Mouse (Mus musculus) MEL (cell line): ENCODE data around the gene Naaa. TPM values are rescaled to one million over a fixed set of nuclear protein-coding genes. Genes with fewer than 3 reads are reported as not detected.

ENCODE experiments used
- DNase-seq: peaks from one replicate; pipeline ENCODE4 v3.0.0; 2011; ENCODE audit warnings: low read depth, low spot score
- H3K27ac ChIP-seq: 2 replicates; pipeline ENCODE4 v1.5.1; 2012; ENCODE audit warnings: low read depth, mild to moderate bottlenecking, control low read depth, low read length, moderate library complexity; ENCODE audit not compliant: control insufficient read depth
- H3K27me3 ChIP-seq, 2 experiments: fragments of 150-350 bp in 1 of 2; sonication (generic) in 1 of 2; 2 replicates each; pipeline ENCODE4 v1.6.1; 2012; ENCODE audit warnings: low read length in 2 of 2, mild to moderate bottlenecking in 2 of 2, improper control_type of control experiment in 1 of 2, moderate library complexity in 1 of 2; ENCODE audit not compliant: insufficient read depth in 2 of 2, control insufficient read depth in 1 of 2
- H3K36me3 ChIP-seq, 2 experiments: 2 replicates each; pipeline ENCODE4 v1.6.1; 2012 to 2014; ENCODE audit warnings: low read length in 2 of 2, improper control_type of control experiment in 1 of 2, inconsistent platforms in 1 of 2, mild to moderate bottlenecking in 1 of 2; ENCODE audit not compliant: insufficient read depth in 2 of 2, control insufficient read depth in 1 of 2
- H3K4me1 ChIP-seq, 2 experiments: fragments of 150-350 bp in 1 of 2; sonication (generic) in 1 of 2; 2 replicates each; pipeline ENCODE4 v1.6.1; 2012; ENCODE audit warnings: low read length in 2 of 2, improper control_type of control experiment in 1 of 2, mild to moderate bottlenecking in 1 of 2; ENCODE audit not compliant: insufficient read depth in 2 of 2, control insufficient read depth in 1 of 2
- H3K4me3 ChIP-seq, 2 experiments: fragments of 150-350 bp in 1 of 2; sonication (generic) in 1 of 2; 2 replicates each; pipeline ENCODE4 v1.5.1; 2012; ENCODE audit warnings: low read depth in 2 of 2, low read length in 2 of 2, mild to moderate bottlenecking in 2 of 2, moderate library complexity in 2 of 2, control low read depth in 1 of 2, improper control_type of control experiment in 1 of 2; ENCODE audit not compliant: control insufficient read depth in 1 of 2, insufficient read depth in 1 of 2
- H3K79me2 ChIP-seq: 2 replicates; pipeline ENCODE4 v1.6.1; 2012; ENCODE audit warnings: mild to moderate bottlenecking, low read length, moderate library complexity; ENCODE audit not compliant: control insufficient read depth, poor library complexity, insufficient read depth
- H3K9ac ChIP-seq: 2 replicates; pipeline ENCODE4 v1.6.1; 2012; ENCODE audit warnings: low read depth, mild to moderate bottlenecking, control low read depth, low read length, moderate library complexity; ENCODE audit not compliant: control insufficient read depth, poor library complexity, severe bottlenecking
- H3K9me3 ChIP-seq: fragments of 150-350 bp; sonication (generic); replicated peaks from 2 replicates; pipeline ENCODE4 v1.6.1; 2012; ENCODE audit warnings: mild to moderate bottlenecking, low read length, improper control_type of control experiment, moderate library complexity; ENCODE audit not compliant: insufficient read depth
- BHLHE40 ChIP-seq: IDR thresholded peaks from 2 replicates; pipeline ENCODE4 v1.6.1; 2012; ENCODE audit warnings: low read depth, mild to moderate bottlenecking, inconsistent platforms, low read length, improper control_type of control experiment, borderline replicate concordance
- CHD2 ChIP-seq: IDR thresholded peaks from 2 replicates; pipeline ENCODE4 v1.6.1; 2011; ENCODE audit warnings: low read length, improper control_type of control experiment
- ELF1 ChIP-seq: IDR thresholded peaks from 2 replicates; pipeline ENCODE4 v1.6.1; 2014; ENCODE audit warnings: low read depth, mild to moderate bottlenecking, inconsistent platforms, low read length, improper control_type of control experiment, moderate library complexity
- ETS1 ChIP-seq: IDR thresholded peaks from 2 replicates; pipeline ENCODE4 v1.6.1; 2012; ENCODE audit warnings: low read depth, mild to moderate bottlenecking, inconsistent platforms, low read length, improper control_type of control experiment, moderate library complexity
- GABPA ChIP-seq: IDR thresholded peaks from 2 replicates; pipeline ENCODE4 v1.6.1; 2012; ENCODE audit warnings: low read depth, mild to moderate bottlenecking, inconsistent platforms, low read length, improper control_type of control experiment, moderate library complexity
- GATA1 ChIP-seq: IDR thresholded peaks from 2 replicates; pipeline ENCODE4 v1.6.1; 2011; ENCODE audit warnings: low read depth, low read length, improper control_type of control experiment
- JUND ChIP-seq: IDR thresholded peaks from 2 replicates; pipeline ENCODE4 v1.6.1; 2011; ENCODE audit warnings: low read depth, mild to moderate bottlenecking, improper control_type of control experiment, low read length
- KAT2A ChIP-seq: conservative IDR thresholded peaks from 2 replicates; pipeline ENCODE4 v1.6.1; 2012; ENCODE audit warnings: low read depth, low read length, improper control_type of control experiment, inconsistent platforms
- MAX ChIP-seq: IDR thresholded peaks from 2 replicates; pipeline ENCODE4 v1.6.1; 2011; ENCODE audit warnings: low read length, improper control_type of control experiment
- MEF2A ChIP-seq: IDR thresholded peaks from 2 replicates; pipeline ENCODE4 v1.6.1; 2014; ENCODE audit warnings: low read depth, mild to moderate bottlenecking, inconsistent platforms, low read length, improper control_type of control experiment; ENCODE audit not compliant: poor library complexity, insufficient replicate concordance, severe bottlenecking; ENCODE audit errors: extremely low read depth
- MYC ChIP-seq: IDR thresholded peaks from 2 replicates; pipeline ENCODE4 v1.6.1; 2011; ENCODE audit warnings: low read depth, mild to moderate bottlenecking, low read length, improper control_type of control experiment, moderate library complexity
- POLR2A ChIP-seq, 2 experiments: IDR thresholded peaks; 2 replicates each; pipeline ENCODE4 v1.6.1; 2011 to 2012; ENCODE audit warnings: low read length in 2 of 2, mild to moderate bottlenecking in 2 of 2, control low read depth in 1 of 2, improper control_type of control experiment in 1 of 2, low read depth in 1 of 2, moderate library complexity in 1 of 2; ENCODE audit not compliant: control insufficient read depth in 1 of 2, insufficient read depth in 1 of 2, poor library complexity in 1 of 2
- POLR2AphosphoS2 ChIP-seq: IDR thresholded peaks from 2 replicates; pipeline ENCODE4 v1.6.1; 2011; ENCODE audit warnings: low read length, improper control_type of control experiment
- RAD21 ChIP-seq: IDR thresholded peaks from 2 replicates; pipeline ENCODE4 v1.6.1; 2011; ENCODE audit warnings: mild to moderate bottlenecking, low read depth, low read length, improper control_type of control experiment
- SIN3A ChIP-seq: IDR thresholded peaks from 2 replicates; pipeline ENCODE4 v1.6.1; 2012; ENCODE audit warnings: low read length, improper control_type of control experiment, inconsistent platforms
- SMC3 ChIP-seq: IDR thresholded peaks from 2 replicates; pipeline ENCODE4 v1.6.1; 2011; ENCODE audit warnings: low read depth, low read length, improper control_type of control experiment
- UBTF ChIP-seq: IDR thresholded peaks from 2 replicates; pipeline ENCODE4 v1.6.1; 2012; ENCODE audit warnings: low read depth, mild to moderate bottlenecking, inconsistent platforms, low read length, improper control_type of control experiment, moderate library complexity, borderline replicate concordance; ENCODE audit not compliant: insufficient read depth
- USF1 ChIP-seq: IDR thresholded peaks from 2 replicates; pipeline ENCODE4 v1.6.1; 2014; ENCODE audit warnings: low read depth, mild to moderate bottlenecking, inconsistent platforms, low read length, improper control_type of control experiment, moderate library complexity
- polyA plus RNA-seq, 2 experiments: library from polyadenylated mRNA; stranded (reverse) in 1 of 2; unstranded in 1 of 2; fragments of >175 nt in 1 of 2; fragments of >200 nt in 1 of 2; gene quantifications; 2 replicates each; pipeline versions ENCODE4 v1.2.1 to v1.2.4; 2012; ENCODE audit warnings: low replicate concordance in 2 of 2, low read depth in 1 of 2; ENCODE audit not compliant: insufficient read length in 2 of 2, insufficient read depth in 1 of 2, missing spikeins in 1 of 2
- total RNA-seq: library from RNA; depleted of rRNA; stranded (reverse); fragments of 300-350 nt; gene quantifications from 2 replicates; pipeline ENCODE4 v1.2.3, GENCODE M21; 2012

Gene Naaa
- total and polyA plus RNA-seq, 3 experiments = 2.2 to 6.7 TPM; not detected in 1

GRCm38 (mm10) chr5:92218915-92219793 is 58.8 kb downstream of the Naaa start:
- H3K9ac ChIP-seq = no peak overlapping the region
- H3K27me3 ChIP-seq = no peaks in the 10 kb centered on the region; a peak in 1 of 4 replicates
- peaks cover 0 to 14% of the 10 kb centered on the region in 2 experiments; a peak in 2 of 4 replicates for H3K36me3 ChIP-seq
- DNase-seq = peak; percentile 64
- no peaks in the 10 kb centered on the region for H3K79me2 ChIP-seq
- no peaks in the 10 kb centered on the region for H3K9me3 ChIP-seq
- TF ChIP-seq GATA1 (no peak), ELF1 (0 out of 2 replicates have a peak, but pooled peaks have one; percentile 28)
- H3K27ac ChIP-seq = no peak overlapping the region
- peak overlapping the region in 1 of 2 experiments; percentile 36; a peak in 2 of 4 replicates for H3K4me3 ChIP-seq
- peaks cover 0 to 20% of the 10 kb centered on the region in 2 experiments; a peak in 2 of 4 replicates for H3K4me1 ChIP-seq

GRCm38 (mm10) chr5:92215308-92215707 is 62.7 kb downstream of the Naaa start, which contains the start of gene U90926:
Gene U90926, minus strand, starts transcription at chr5:92215408.
- H3K4me1 ChIP-seq = peaks cover 0 to 18% of the 10 kb centered on the region in 2 experiments; a peak in 2 of 4 replicates
- H3K9ac ChIP-seq = no peak within 1 kb of the TSS
- no peak within 1 kb of the TSS for H3K27ac ChIP-seq
- H3K4me3 ChIP-seq = no peak within 1 kb of the TSS
- no peak for DNase-seq
- TF ChIP-seq BHLHE40 (no peak), USF1 (no peak), JUND (no peak), SMC3 (no peak), CHD2 (no peak), GABPA (no peak), KAT2A (no peak), MYC (no peak), ELF1 (no peak), MEF2A (no peak), POLR2AphosphoS2 (no peak), MAX (no peak), SIN3A (no peak), RAD21 (no peak), POLR2A (IDR thresholded peaks at IDR 0.05; ENCODE audit: control insufficient read depth in 1 of 2, insufficient read depth in 1 of 2, low read depth in 1 of 2, low read length in 2 of 2, poor library complexity in 1 of 2) (no peak), UBTF (no peak), ETS1 (no peak)
- H3K79me2 ChIP-seq = no peaks in the 10 kb centered on the region
- no peaks in the 10 kb centered on the region; a peak in 1 of 4 replicates for H3K27me3 ChIP-seq
- peaks cover 0 to 11% of the 10 kb centered on the region in 2 experiments; a peak in 2 of 4 replicates for H3K36me3 ChIP-seq
- H3K9me3 ChIP-seq = no peaks in the 10 kb centered on the region
